Mouse (Mus musculus) frontal cortex, postnatal 25 days (tissue): ENCODE data around the gene Prl4a1.
"Not testable (repeated sequence)": the region's sequence is repeated elsewhere in the genome, so short reads cannot be mapped to it uniquely, and the experiment has no call there.

Source experiments
- DNase-seq, 2 experiments: peaks; one replicate each; pipeline ENCODE4 v3.0.0; 2022; ENCODE audit warnings: low spot score in 2 of 2

Gene Prl4a1

GRCm38 (mm10) chr13:28015912-28016311 lies at the start of gene Prl4a1:
Gene Prl4a1, plus strand, starts transcription at chr13:28016212.
- DNase-seq, result no peak

GRCm38 (mm10) chr13:27972931-27973330 lies 43.1 kb upstream of the Prl4a1 start:
- DNase-seq, result no peak

GRCm38 (mm10) chr13:27974281-27974680 lies 41.7 kb upstream of the Prl4a1 start:
- DNase-seq, result not testable (repeated sequence)

- no peak for DNase-seq
Measured at GRCm38 (mm10) chr13:27977646-27978045, 38.4 kb upstream of the Prl4a1 start.

GRCm38 (mm10) chr13:27996557-27996956 lies 19.5 kb upstream of the Prl4a1 start:
- DNase-seq, result not testable (repeated sequence)

- DNase-seq, result no peak
Measured at GRCm38 (mm10) chr13:28029330-28029729, 13.3 kb downstream of the Prl4a1 start.

GRCm38 (mm10) chr13:28069315-28069714 lies 53.3 kb downstream of the Prl4a1 start:
- no peak for DNase-seq
